Mouse (Mus musculus) bone marrow, adult 2 months (tissue): ENCODE measurements around the gene Bub3.

Experiments
- CTCF ChIP-seq: fragments of 200-500 bp; IDR thresholded peaks from 2 replicates; pipeline ENCODE4 v1.5.1; 2011; ENCODE audit warnings: low read length, control low read depth; ENCODE audit not compliant: control insufficient read depth, insufficient read depth
- POLR2A ChIP-seq: fragments of 200-500 bp; IDR thresholded peaks from 2 replicates; pipeline ENCODE4 v1.6.1; 2011; ENCODE audit warnings: low read depth, mild to moderate bottlenecking, control low read depth, low read length, borderline replicate concordance; ENCODE audit not compliant: control insufficient read depth

GRCm38 (mm10) chr7:131582178-131582577, 22.2 kb downstream of the Bub3 start:
- no peak for TF ChIP-seq CTCF
- no peak for TF ChIP-seq POLR2A
